Mouse (Mus musculus) E14TG2a.4 (cell line): ENCODE measurements around the gene Zfpm1.

ENCODE experiments used
- CTCF ChIP-seq: conservative IDR thresholded peaks from 2 replicates; pipeline ENCODE4 v1.5.1; 2014; ENCODE audit warnings: low read length
- NANOG ChIP-seq: IDR thresholded peaks from 2 replicates; pipeline ENCODE4 v1.6.1; 2014; ENCODE audit warnings: borderline replicate concordance, low read length, mixed read lengths
- POU5F1 ChIP-seq: IDR thresholded peaks from 2 replicates; pipeline ENCODE4 v1.6.1; 2014; ENCODE audit warnings: low read length, borderline replicate concordance

- no peak for TF ChIP-seq CTCF
- TF ChIP-seq POU5F1: no peak
- TF ChIP-seq NANOG: no peak
Measured at GRCm38 (mm10) chr8:122291075-122291474, 9.1 kb downstream of the Zfpm1 start.
